Mouse (Mus musculus): Measurements from ENCODE around the gene AA986860. TPM values are rescaled to one million over a fixed set of nuclear protein-coding genes. Genes with fewer than 3 reads are reported as not detected.

The AA986860 gene
- total RNA-seq, 1 experiment from 2014 or later: 2.1 TPM

- no peak for DNase-seq
Measured at GRCm38 (mm10) chr1:130775691-130776331, 44.0 kb downstream of the AA986860 start.

- DNase-seq: no peak
Measured at GRCm38 (mm10) chr1:130776645-130777044, 44.9 kb downstream of the AA986860 start.

GRCm38 (mm10) chr1:130779867-130780266 lies 48.1 kb downstream of the AA986860 start:
- no peak for DNase-seq

- peak; percentile 42 for DNase-seq
Measured at GRCm38 (mm10) chr1:130784054-130784453, 52.3 kb downstream of the AA986860 start.

GRCm38 (mm10) chr1:130787001-130787400 lies 55.2 kb downstream of the AA986860 start:
- no peak for DNase-seq

GRCm38 (mm10) chr1:130789512-130790451 lies 58.0 kb downstream of the AA986860 start:
- DNase-seq: no peak

Other genes with a start within 250 kb of the AA986860 start
- not detected in 2 replicates for gene Zp3r, start 102.4 kb upstream of the AA986860 start, total RNA-seq (2021)
- gene C4bp, start 70.3 kb upstream of the AA986860 start, total RNA-seq (2021): 1.7 and 31.3 TPM in 2 replicates
- gene Gm29427, start 16.2 kb upstream of the AA986860 start, total RNA-seq (2021): not detected in 2 replicates
- gene Yod1, start 14.6 kb upstream of the AA986860 start, total RNA-seq (2021): 9.8 and 10.1 TPM in 2 replicates
- gene Pfkfb2, start 2.7 kb upstream of the AA986860 start, total RNA-seq (2021): 19.5 and 23.1 TPM in 2 replicates
- not detected in 2 replicates for gene Fcamr, start 68.9 kb downstream of the AA986860 start, total RNA-seq (2021)
- gene Pigr, start 94.7 kb downstream of the AA986860 start, total RNA-seq (2021): 0.19 and 5.1 TPM in 2 replicates
- gene Fcmr, start 133.7 kb downstream of the AA986860 start, total RNA-seq (2021): 2.6 and 17.6 TPM in 2 replicates
- not detected in 2 replicates for gene Il24, start 155.5 kb downstream of the AA986860 start, total RNA-seq (2021)
- not detected in 2 replicates for gene Il20, start 179.5 kb downstream of the AA986860 start, total RNA-seq (2021)
- not detected in 2 replicates for gene Il19, start 208.1 kb downstream of the AA986860 start, total RNA-seq (2021)

Data from adrenal gland, postnatal 14 days (tissue).